Mouse (Mus musculus): ENCODE results near the gene Mfap2.

GRCm38 (mm10) chr4:140996812-140997211 lies 13.4 kb upstream of the Mfap2 start:
- TF ChIP-seq CTCF (IDR thresholded peaks at IDR 0.05; ENCODE audit: insufficient read depth, low read depth, low read length) (no peak), POLR2A (IDR thresholded peaks at IDR 0.05; ENCODE audit: insufficient read depth, low read depth, low read length) (no peak)

Data from olfactory bulb, adult 2 months (tissue).